Mouse (Mus musculus) forebrain, embryonic 15.5 days (tissue): ENCODE data around the gene Efna2. TPM values are rescaled to one million over a fixed set of nuclear protein-coding genes. Genes with fewer than 3 reads are reported as not detected.

ENCODE experiments used
- ATAC-seq: fragments of 200-750 bp; cut with Nextera tagmentation; replicated peaks from 2 replicates; pipeline ENCODE4 v1.8.0; 2017; ENCODE audit warnings: mild to moderate bottlenecking, moderate TSS enrichment, moderate library complexity
- H3K27ac ChIP-seq: fragments of 300-500 bp; sonication (generic); replicated peaks from 2 replicates; pipeline ENCODE4 v1.5.1; 2015; ENCODE audit warnings: mild to moderate bottlenecking, inconsistent platforms
- H3K27me3 ChIP-seq: fragments of 300-500 bp; sonication (generic); 2 replicates; pipeline ENCODE4 v1.6.1; 2015; ENCODE audit warnings: inconsistent platforms
- H3K36me3 ChIP-seq: fragments of 300-500 bp; sonication (generic); 2 replicates; pipeline ENCODE4 v1.6.1; 2015; ENCODE audit warnings: mild to moderate bottlenecking, inconsistent platforms
- H3K4me1 ChIP-seq: fragments of 300-500 bp; sonication (generic); 2 replicates; pipeline ENCODE4 v1.6.1; 2015; ENCODE audit warnings: inconsistent platforms
- H3K4me2 ChIP-seq: fragments of 300-500 bp; sonication (generic); replicated peaks from 2 replicates; pipeline ENCODE4 v1.6.1; 2015; ENCODE audit warnings: mild to moderate bottlenecking, inconsistent platforms
- H3K4me3 ChIP-seq: fragments of 300-500 bp; sonication (generic); 2 replicates; pipeline ENCODE4 v1.5.1; 2015; ENCODE audit warnings: mild to moderate bottlenecking, inconsistent platforms
- H3K9ac ChIP-seq: fragments of 300-500 bp; sonication (generic); replicated peaks from 2 replicates; pipeline ENCODE4 v1.6.1; 2015; ENCODE audit warnings: mild to moderate bottlenecking, inconsistent platforms
- H3K9me3 ChIP-seq: fragments of 300-500 bp; sonication (generic); 2 replicates; pipeline ENCODE4 v1.6.1; 2016; ENCODE audit warnings: inconsistent platforms
- WGBS: fragments of 180-500 bp; shearing (Covaris S2); methylation state at CpG from one replicate; pipeline ENCODE4 v1.1.7; 2015; ENCODE audit warnings: mixed read lengths; 5-methylcytosine and 5-hydroxymethylcytosine counted together
- polyA plus RNA-seq: library from polyadenylated mRNA; unstranded; fragments of >200 nt; fragmentation: Nextera tagmentation; extraction: Ambion mirVana; gene quantifications from 2 replicates; pipeline ENCODE4 v1.2.1, GENCODE M21; 2015

Efna2 gene
- polyA plus RNA-seq, 1 experiment from 2014 or later = 36.5 TPM

DNA sequence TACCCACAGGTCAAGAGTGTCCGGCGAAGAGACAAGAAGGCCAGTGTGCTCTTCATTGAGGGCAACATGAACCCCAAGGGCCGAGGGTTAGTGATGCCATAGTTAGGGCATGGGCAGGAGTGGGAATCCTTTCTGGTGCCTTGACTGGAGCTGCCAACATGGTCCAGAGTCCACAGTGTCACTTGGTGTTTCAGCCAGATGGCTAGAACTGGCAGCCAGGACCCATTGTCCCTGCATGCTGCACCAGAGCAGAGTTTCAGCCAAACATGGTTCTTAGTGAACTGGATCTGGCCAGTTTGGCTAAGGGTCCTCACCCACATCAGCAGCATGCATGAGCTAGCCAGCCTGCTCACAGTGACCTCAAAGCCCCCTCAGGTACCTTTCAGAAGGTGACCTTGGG, 59.0 kb downstream of the Efna2 start:
- H3K27ac ChIP-seq = no peak overlapping the region
- peaks cover 6% of the 10 kb centered on the region for H3K4me1 ChIP-seq
- H3K36me3 ChIP-seq = peaks cover 95% of the 10 kb centered on the region
- no peak overlapping the region for H3K4me2 ChIP-seq
- no peak overlapping the region for H3K4me3 ChIP-seq
- H3K9ac ChIP-seq = no peak overlapping the region
- no peaks in the 10 kb centered on the region for H3K27me3 ChIP-seq
- ATAC-seq = no peak
- 92% methylated on average over 3 of the region's 3 CpGs for WGBS
- H3K9me3 ChIP-seq = no peaks in the 10 kb centered on the region

Other genes starting within 250 kb of the Efna2 start
- 89.2 and 94.3 TPM in 2 replicates for gene Wdr18, start 219.3 kb upstream of the Efna2 start, polyA plus RNA-seq
- gene Grin3b, start 208.8 kb upstream of the Efna2 start, polyA plus RNA-seq = 0.50 and 0.63 TPM in 2 replicates
- 21.7 and 23.1 TPM in 2 replicates for gene Tmem259, start 195.2 kb upstream of the Efna2 start, polyA plus RNA-seq
- gene Cnn2, start 190.9 kb upstream of the Efna2 start, polyA plus RNA-seq = 26.7 and 29.1 TPM in 2 replicates
- 3.7 and 4.1 TPM in 2 replicates for gene Abca7, start 183.0 kb upstream of the Efna2 start, polyA plus RNA-seq
- 1.3 TPM in 2 replicates for gene Arhgap45, start 162.8 kb upstream of the Efna2 start, polyA plus RNA-seq
- gene Polr2e, start 139.7 kb upstream of the Efna2 start, polyA plus RNA-seq = 179 and 186 TPM in 2 replicates
- gene Gpx4, start 132.3 kb upstream of the Efna2 start, polyA plus RNA-seq = 472 and 476 TPM in 2 replicates
- 13.4 TPM in 2 replicates for gene Sbno2, start 73.9 kb upstream of the Efna2 start, polyA plus RNA-seq
- gene Stk11, start 63.7 kb upstream of the Efna2 start, polyA plus RNA-seq = 20.3 and 21.5 TPM in 2 replicates
- gene Atp5d, start 40.9 kb upstream of the Efna2 start, polyA plus RNA-seq = 437 and 444 TPM in 2 replicates
- 29.7 and 39.5 TPM in 2 replicates for gene Cbarp, start 38.6 kb upstream of the Efna2 start, polyA plus RNA-seq
- gene Midn, start 31.2 kb upstream of the Efna2 start, polyA plus RNA-seq = 33.0 and 34.9 TPM in 2 replicates
- gene Cirbp, start 13.5 kb upstream of the Efna2 start, polyA plus RNA-seq = 350 and 358 TPM in 2 replicates
- 9.7 and 12.7 TPM in 2 replicates for gene 1600002K03Rik, start 6.5 kb upstream of the Efna2 start, polyA plus RNA-seq
- 49.9 and 52.8 TPM in 2 replicates for gene Mum1, start 47.0 kb downstream of the Efna2 start, polyA plus RNA-seq
- 248 and 260 TPM in 2 replicates for gene Ndufs7, start 69.6 kb downstream of the Efna2 start, polyA plus RNA-seq
- gene Gamt, start 81.5 kb downstream of the Efna2 start, polyA plus RNA-seq = 21.3 and 24.0 TPM in 2 replicates
- 70.0 and 78.4 TPM in 2 replicates for gene Dazap1, start 82.0 kb downstream of the Efna2 start, polyA plus RNA-seq
- 628 and 651 TPM in 2 replicates for gene Rps15, start 113.0 kb downstream of the Efna2 start, polyA plus RNA-seq
- 205 and 210 TPM in 2 replicates for gene Apc2, start 116.5 kb downstream of the Efna2 start, polyA plus RNA-seq
- gene 2310011J03Rik, start 141.1 kb downstream of the Efna2 start, polyA plus RNA-seq = 36.9 and 38.1 TPM in 2 replicates
- gene Pcsk4, start 150.0 kb downstream of the Efna2 start, polyA plus RNA-seq = 2.5 and 2.6 TPM in 2 replicates
- 2.6 and 2.9 TPM in 2 replicates for gene Reep6, start 150.5 kb downstream of the Efna2 start, polyA plus RNA-seq
- 0.32 and 0.61 TPM in 2 replicates for gene Adamtsl5, start 168.9 kb downstream of the Efna2 start, polyA plus RNA-seq
- gene Plk5, start 177.0 kb downstream of the Efna2 start, polyA plus RNA-seq = 2.2 and 2.7 TPM in 2 replicates
- gene Mex3d, start 208.2 kb downstream of the Efna2 start, polyA plus RNA-seq = 22.0 and 22.7 TPM in 2 replicates
- 281 and 295 TPM in 2 replicates for gene Mbd3, start 220.1 kb downstream of the Efna2 start, polyA plus RNA-seq
- gene Uqcr11, start 227.3 kb downstream of the Efna2 start, polyA plus RNA-seq = 551 and 574 TPM in 2 replicates